Mouse (Mus musculus) retina, embryonic 14.5 days (tissue): ENCODE measurements around the gene Capn1.

Experiments used
- DNase-seq: peaks from one replicate; pipeline ENCODE4 v3.0.0-alpha.2; 2015; ENCODE audit warnings: low spot score

The Capn1 gene

DNA sequence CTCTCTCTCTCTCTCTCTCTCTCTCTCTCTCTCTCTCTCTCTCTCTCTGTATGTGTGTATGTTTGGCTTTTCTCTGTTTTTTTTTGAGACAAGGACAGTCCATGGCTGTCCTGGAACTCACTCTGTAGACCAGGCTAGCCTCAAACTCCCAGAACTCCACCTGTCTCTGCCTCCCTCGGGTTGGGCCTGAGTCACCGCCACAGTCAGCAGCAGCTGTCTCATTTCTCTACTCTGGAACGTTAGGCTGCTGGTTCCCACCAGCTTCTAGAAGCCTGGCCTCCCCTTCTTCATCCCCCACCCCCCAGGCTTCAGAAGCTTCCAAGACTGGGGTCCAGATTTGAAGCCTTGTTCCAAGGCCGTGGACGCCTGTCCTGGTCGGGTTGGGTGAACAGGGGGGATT lies 26.1 kb downstream of the Capn1 start:
- no peak for DNase-seq

GRCm38 (mm10) chr19:5988815-5989452 lies 26.8 kb downstream of the Capn1 start:
- DNase-seq: peak; percentile 83

GRCm38 (mm10) chr19:5988027-5988814 lies 27.5 kb downstream of the Capn1 start:
- DNase-seq: no peak

GRCm38 (mm10) chr19:5986043-5986442 lies 29.7 kb downstream of the Capn1 start, which contains the start of gene Slc22a20:
Gene Slc22a20 (minus strand): TSS chr19:5986143.
- no peak for DNase-seq

- no peak for DNase-seq
Observed at GRCm38 (mm10) chr19:5980477-5980876, 35.2 kb downstream of the Capn1 start.

- DNase-seq: no peak
Observed at GRCm38 (mm10) chr19:5977717-5978116, 38.0 kb downstream of the Capn1 start.

GRCm38 (mm10) chr19:5975676-5976075 lies 40.0 kb downstream of the Capn1 start:
- DNase-seq: no peak

GRCm38 (mm10) chr19:5975112-5975511 lies 40.6 kb downstream of the Capn1 start:
- no peak for DNase-seq

DNA sequence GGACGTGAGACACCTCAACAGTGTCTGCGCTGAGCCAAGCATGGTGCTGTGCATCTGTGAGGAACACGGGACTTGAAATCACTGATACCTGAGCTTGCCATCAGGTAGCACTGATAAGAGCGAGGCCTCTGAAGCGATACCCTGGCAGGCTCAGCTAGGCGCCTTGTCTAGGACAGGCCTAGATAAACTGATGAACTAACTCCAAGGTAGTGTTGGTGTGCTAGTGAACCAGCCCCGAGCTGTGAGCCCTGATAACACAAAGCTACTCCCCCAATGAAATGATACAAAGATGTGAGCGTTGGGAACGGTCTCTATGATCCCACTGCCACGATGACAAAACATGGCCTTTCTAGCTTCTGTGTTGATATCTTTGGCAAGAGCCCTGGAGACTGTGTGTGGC lies 48.0 kb downstream of the Capn1 start:
- no peak for DNase-seq

- no peak for DNase-seq
Observed at GRCm38 (mm10) chr19:5966786-5967185, 48.9 kb downstream of the Capn1 start.

- no peak for DNase-seq
Observed at GRCm38 (mm10) chr19:5965910-5966309, 49.8 kb downstream of the Capn1 start.

GRCm38 (mm10) chr19:5965280-5965679 lies 50.4 kb downstream of the Capn1 start:
- DNase-seq: peak; percentile 94

DNA sequence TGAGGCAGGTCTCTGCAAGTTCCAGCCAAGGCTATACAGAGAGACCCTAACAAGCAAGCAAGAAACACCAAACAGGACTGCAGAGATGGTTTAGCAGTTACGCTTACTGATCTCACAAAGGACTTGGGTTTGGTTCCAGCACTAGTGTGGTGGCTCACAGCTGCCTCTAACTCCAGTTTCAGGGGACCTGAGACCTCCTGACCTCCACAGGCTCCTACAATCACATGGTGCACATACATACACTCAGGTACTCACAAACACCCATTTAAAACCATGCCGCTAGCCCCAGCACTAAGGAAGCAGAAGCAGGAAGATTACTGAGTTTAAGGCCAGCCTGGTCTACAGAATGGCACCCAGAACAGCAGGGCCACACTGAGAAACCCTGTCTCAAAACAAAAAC lies 50.9 kb downstream of the Capn1 start:
- DNase-seq: peak; percentile 6

DNA sequence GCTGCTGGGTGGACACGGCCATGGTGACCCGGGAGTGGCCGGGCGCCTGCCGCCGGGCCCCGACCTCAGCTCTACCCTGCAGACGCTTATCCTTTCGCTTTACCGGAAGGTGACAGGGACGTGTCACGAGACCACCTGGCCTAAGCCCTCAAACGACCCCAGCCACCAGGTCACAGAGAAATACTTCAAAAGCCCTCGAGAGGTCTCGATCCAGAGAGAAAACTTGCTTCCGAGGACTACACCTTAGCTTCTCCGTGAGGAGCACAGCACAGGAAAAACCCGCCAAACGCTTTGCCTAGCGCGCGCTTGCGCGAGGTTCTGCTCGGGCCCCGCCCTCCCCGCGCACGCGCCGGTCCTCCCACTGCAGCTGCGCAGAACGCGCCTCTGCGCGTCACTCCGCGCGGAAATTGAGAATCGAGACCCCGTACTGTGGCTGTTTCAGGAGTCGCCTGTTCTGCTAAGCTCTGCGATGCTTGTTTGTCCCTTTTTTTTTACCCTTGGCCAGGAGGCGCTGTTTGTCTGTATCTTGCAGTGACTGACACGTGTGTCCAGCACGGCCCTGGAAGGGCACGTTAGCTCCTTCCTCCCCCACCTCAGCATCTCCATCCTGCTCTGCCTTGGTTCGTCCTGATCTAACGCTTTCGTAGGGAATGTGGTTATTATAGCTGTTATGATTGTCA lies 51.7 kb downstream of the Capn1 start, which contains the start of gene Pola2:
Gene Pola2 (minus strand): TSS at position 320 of the 680 bp plus-strand sequence.
- DNase-seq: peak; percentile 94

GRCm38 (mm10) chr19:5962651-5963050 lies 53.0 kb downstream of the Capn1 start:
- DNase-seq: peak; percentile 32

DNA sequence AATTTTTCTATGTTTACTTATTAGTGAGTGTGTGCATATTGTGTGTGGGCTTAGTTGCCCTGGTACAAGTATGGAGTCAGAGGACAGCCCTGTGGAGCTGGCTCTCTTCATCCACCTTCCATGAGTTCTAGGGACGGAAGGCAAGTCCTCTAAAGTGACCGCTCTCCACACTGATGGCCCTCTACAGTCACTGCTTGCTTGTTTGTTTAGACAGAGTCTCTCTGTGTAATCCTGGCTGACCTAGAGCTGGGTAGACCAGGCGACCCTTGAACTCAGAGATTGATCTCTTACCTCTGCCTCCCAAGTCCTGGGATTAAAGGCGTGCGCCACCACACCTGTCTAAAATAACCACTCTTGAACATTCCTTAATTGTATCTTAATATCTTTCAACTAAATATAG lies 58.3 kb downstream of the Capn1 start:
- no peak for DNase-seq

GRCm38 (mm10) chr19:5956685-5957084 lies 59.0 kb downstream of the Capn1 start:
- peak; percentile 91 for DNase-seq

DNA sequence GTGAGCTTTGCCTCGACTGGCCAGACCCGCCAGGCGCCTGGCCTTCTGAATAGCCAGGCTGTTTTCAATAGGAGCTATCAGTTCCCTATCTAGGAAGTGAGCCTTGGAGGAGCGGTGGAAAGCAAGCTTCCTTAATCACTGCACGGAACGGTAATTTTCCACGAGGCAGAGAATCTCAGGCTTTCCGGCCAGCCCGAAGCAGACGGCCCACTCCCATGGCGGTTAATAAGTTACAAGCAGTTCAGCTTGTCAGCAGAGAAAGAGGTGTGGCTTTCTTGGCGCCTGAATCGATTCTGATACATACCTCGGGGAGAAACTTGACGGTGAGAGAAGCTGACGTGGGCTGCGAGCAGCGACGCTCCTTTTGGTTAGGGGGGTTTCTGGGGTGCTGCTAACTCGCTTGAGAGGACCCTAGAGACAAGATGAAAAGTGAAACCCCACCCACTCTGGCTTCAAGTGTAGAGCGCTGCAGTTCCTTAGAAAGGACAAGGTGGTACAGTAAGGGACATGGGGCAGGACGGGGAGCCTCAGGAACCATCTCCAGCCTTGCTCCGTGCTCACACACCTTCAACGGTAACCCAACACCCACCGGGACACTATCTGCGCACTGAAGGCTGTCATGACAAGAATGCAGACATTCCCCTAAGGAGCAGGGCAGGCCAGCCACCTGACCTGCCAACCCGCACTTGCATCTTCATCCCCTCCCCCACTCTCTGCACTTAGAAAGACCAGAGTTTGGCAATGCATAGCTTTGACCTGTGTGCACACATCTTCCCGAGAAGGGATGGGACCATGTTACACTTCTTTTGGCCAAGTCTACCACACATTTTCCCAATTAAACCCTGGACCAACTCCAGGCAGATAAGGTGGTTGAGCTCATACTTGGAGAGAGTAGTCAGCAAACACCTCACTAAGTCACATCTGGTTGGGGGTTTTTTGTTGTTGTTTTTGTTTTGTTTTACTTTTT lies 59.7 kb downstream of the Capn1 start:
- DNase-seq: no peak

- DNase-seq: no peak
Observed at GRCm38 (mm10) chr19:5954936-5955335, 60.8 kb downstream of the Capn1 start.

- DNase-seq: no peak
Observed at GRCm38 (mm10) chr19:5954031-5954710, 61.5 kb downstream of the Capn1 start.

GRCm38 (mm10) chr19:5953201-5953770 lies 62.4 kb downstream of the Capn1 start:
- DNase-seq: no peak
